Mouse (Mus musculus): ENCODE measurements around the gene Stub1. TPM values are rescaled to one million over a fixed set of nuclear protein-coding genes. Genes with fewer than 3 reads are reported as not detected.

Stub1 gene
- polyA plus RNA-seq (2014; fragmentation: Nextera tagmentation; extraction: Ambion mirVana) = 336 and 357 TPM in 2 replicates

- ATAC-seq (ENCODE audit: low FRiP score) = peak; percentile 54
- H3K9me3 ChIP-seq (ENCODE audit: control insufficient read depth, low read length) = no peaks in the 10 kb centered on the region
- peaks cover 28% of the 10 kb centered on the region for H3K36me3 ChIP-seq (replicated peaks; ENCODE audit: control insufficient read depth, insufficient read depth)
- DNase-seq (ENCODE audit: low spot score) = peak; percentile 84
- H3K9ac ChIP-seq = peak within 1 kb of the TSS; percentile 86
- H3K4me3 ChIP-seq (replicated peaks; ENCODE audit: low read length) = peak within 1 kb of the TSS; percentile 89
- H3K27ac ChIP-seq = peak within 1 kb of the TSS; percentile 98
- under 1% methylated on average over 24 of the region's 24 CpGs for WGBS
- no peaks in the 10 kb centered on the region for H3K27me3 ChIP-seq (ENCODE audit: control insufficient read depth, insufficient read depth, low read length)
- H3K4me1 ChIP-seq (replicated peaks; ENCODE audit: control insufficient read depth, insufficient read depth, low read length) = peaks cover 80% of the 10 kb centered on the region
- peak within 1 kb of the TSS; percentile 96 for H3K4me2 ChIP-seq (replicated peaks)
These were observed at the start of gene Stub1 for GRCm38 (mm10) chr17:25833291-25833663. Stub1 (minus strand) TSS chr17:25833404.

GRCm38 (mm10) chr17:25882306-25882705, 49.1 kb upstream of the Stub1 start:
- no peak overlapping the region for H3K4me3 ChIP-seq (replicated peaks; ENCODE audit: low read length)
- 27% methylated on average over 5 of the region's 5 CpGs for WGBS
- ATAC-seq (ENCODE audit: low FRiP score) (no peak), DNase-seq (ENCODE audit: low spot score) (no peak)
- no peak overlapping the region for H3K27ac ChIP-seq
- no peak overlapping the region for H3K4me2 ChIP-seq (replicated peaks)
- peaks cover 52% of the 10 kb centered on the region for H3K36me3 ChIP-seq (replicated peaks; ENCODE audit: control insufficient read depth, insufficient read depth)
- no peaks in the 10 kb centered on the region for H3K27me3 ChIP-seq (ENCODE audit: control insufficient read depth, insufficient read depth, low read length)
- no peak overlapping the region for H3K9ac ChIP-seq
- H3K4me1 ChIP-seq (replicated peaks; ENCODE audit: control insufficient read depth, insufficient read depth, low read length) = peaks cover 11% of the 10 kb centered on the region
- H3K9me3 ChIP-seq (ENCODE audit: control insufficient read depth, low read length) = no peaks in the 10 kb centered on the region

GRCm38 (mm10) chr17:25881691-25882090, 48.5 kb upstream of the Stub1 start:
- H3K27me3 ChIP-seq (ENCODE audit: control insufficient read depth, insufficient read depth, low read length) = no peaks in the 10 kb centered on the region
- no peak overlapping the region for H3K4me3 ChIP-seq (replicated peaks; ENCODE audit: low read length)
- 10% methylated on average over 4 of the region's 4 CpGs for WGBS
- H3K4me2 ChIP-seq (replicated peaks) = no peak overlapping the region
- no peaks in the 10 kb centered on the region for H3K9me3 ChIP-seq (ENCODE audit: control insufficient read depth, low read length)
- H3K9ac ChIP-seq = no peak overlapping the region
- H3K4me1 ChIP-seq (replicated peaks; ENCODE audit: control insufficient read depth, insufficient read depth, low read length) = peaks cover 16% of the 10 kb centered on the region
- peaks cover 51% of the 10 kb centered on the region for H3K36me3 ChIP-seq (replicated peaks; ENCODE audit: control insufficient read depth, insufficient read depth)
- ATAC-seq (ENCODE audit: low FRiP score) = no peak
- 0 out of 2 replicates have a peak overlapping the region, but pooled peaks have one; percentile 54 for H3K27ac ChIP-seq
- DNase-seq (ENCODE audit: low spot score) = no peak

GRCm38 (mm10) chr17:25880913-25881641, 47.9 kb upstream of the Stub1 start:
- DNase-seq (ENCODE audit: low spot score) (no peak), ATAC-seq (ENCODE audit: low FRiP score) (no peak)
- Histone ChIP-seq H3K27me3 (ENCODE audit: control insufficient read depth, insufficient read depth, low read length) (no peaks in the 10 kb centered on the region), H3K4me1 (replicated peaks; ENCODE audit: control insufficient read depth, insufficient read depth, low read length) (peaks cover 22% of the 10 kb centered on the region), H3K4me2 (replicated peaks) (no peak overlapping the region), H3K27ac (0 out of 2 replicates have a peak overlapping the region, but pooled peaks have one; percentile 54), H3K4me3 (replicated peaks; ENCODE audit: low read length) (no peak overlapping the region), H3K36me3 (replicated peaks; ENCODE audit: control insufficient read depth, insufficient read depth) (peaks cover 51% of the 10 kb centered on the region), H3K9ac (peak overlapping the region; percentile 12), H3K9me3 (ENCODE audit: control insufficient read depth, low read length) (no peaks in the 10 kb centered on the region)
- 7% methylated on average over 5 of the region's 5 CpGs for WGBS

GRCm38 (mm10) chr17:25880196-25880910, 47.1 kb upstream of the Stub1 start, which contains the start of gene Wfikkn1:
Wfikkn1 (minus strand) TSS chr17:25880858.
- ATAC-seq (ENCODE audit: low FRiP score) (no peak), DNase-seq (ENCODE audit: low spot score) (no peak)
- 0 out of 2 replicates have a peak within 1 kb of the TSS, but pooled peaks have one; percentile 54 for H3K27ac ChIP-seq
- peaks cover 51% of the 10 kb centered on the region for H3K36me3 ChIP-seq (replicated peaks; ENCODE audit: control insufficient read depth, insufficient read depth)
- no peak within 1 kb of the TSS for H3K4me2 ChIP-seq (replicated peaks)
- H3K9me3 ChIP-seq (ENCODE audit: control insufficient read depth, low read length) = no peaks in the 10 kb centered on the region
- H3K4me3 ChIP-seq (replicated peaks; ENCODE audit: low read length) = no peak within 1 kb of the TSS
- peaks cover 24% of the 10 kb centered on the region for H3K4me1 ChIP-seq (replicated peaks; ENCODE audit: control insufficient read depth, insufficient read depth, low read length)
- H3K9ac ChIP-seq = peak within 1 kb of the TSS; percentile 12
- WGBS = 16% methylated on average over 5 of the region's 5 CpGs
- no peaks in the 10 kb centered on the region for H3K27me3 ChIP-seq (ENCODE audit: control insufficient read depth, insufficient read depth, low read length)

GRCm38 (mm10) chr17:25879750-25880149, 46.5 kb upstream of the Stub1 start:
- Histone ChIP-seq H3K27ac (no peak overlapping the region), H3K4me2 (replicated peaks) (no peak overlapping the region), H3K9me3 (ENCODE audit: control insufficient read depth, low read length) (no peaks in the 10 kb centered on the region), H3K4me3 (replicated peaks; ENCODE audit: low read length) (no peak overlapping the region), H3K27me3 (ENCODE audit: control insufficient read depth, insufficient read depth, low read length) (no peaks in the 10 kb centered on the region), H3K36me3 (replicated peaks; ENCODE audit: control insufficient read depth, insufficient read depth) (peaks cover 45% of the 10 kb centered on the region), H3K9ac (no peak overlapping the region), H3K4me1 (replicated peaks; ENCODE audit: control insufficient read depth, insufficient read depth, low read length) (peaks cover 24% of the 10 kb centered on the region)
- DNase-seq (ENCODE audit: low spot score) (no peak), ATAC-seq (ENCODE audit: low FRiP score) (no peak)
- 60% methylated on average over 8 of the region's 8 CpGs for WGBS

GRCm38 (mm10) chr17:25879261-25879660, 46.1 kb upstream of the Stub1 start:
- Histone ChIP-seq H3K9me3 (ENCODE audit: control insufficient read depth, low read length) (no peaks in the 10 kb centered on the region), H3K36me3 (replicated peaks; ENCODE audit: control insufficient read depth, insufficient read depth) (peaks cover 40% of the 10 kb centered on the region), H3K4me3 (replicated peaks; ENCODE audit: low read length) (no peak overlapping the region), H3K4me2 (replicated peaks) (no peak overlapping the region), H3K9ac (no peak overlapping the region), H3K27ac (no peak overlapping the region), H3K4me1 (replicated peaks; ENCODE audit: control insufficient read depth, insufficient read depth, low read length) (peaks cover 24% of the 10 kb centered on the region), H3K27me3 (ENCODE audit: control insufficient read depth, insufficient read depth, low read length) (no peaks in the 10 kb centered on the region)
- no peak for DNase-seq (ENCODE audit: low spot score)
- ATAC-seq (ENCODE audit: low FRiP score) = no peak
- WGBS = 47% methylated on average over 4 of the region's 4 CpGs

GRCm38 (mm10) chr17:25878611-25879180, 45.5 kb upstream of the Stub1 start:
- Histone ChIP-seq H3K27me3 (ENCODE audit: control insufficient read depth, insufficient read depth, low read length) (no peaks in the 10 kb centered on the region), H3K27ac (no peak overlapping the region), H3K9ac (no peak overlapping the region), H3K36me3 (replicated peaks; ENCODE audit: control insufficient read depth, insufficient read depth) (peaks cover 35% of the 10 kb centered on the region), H3K4me1 (replicated peaks; ENCODE audit: control insufficient read depth, insufficient read depth, low read length) (peaks cover 29% of the 10 kb centered on the region), H3K4me2 (replicated peaks) (no peak overlapping the region), H3K4me3 (replicated peaks; ENCODE audit: low read length) (no peak overlapping the region), H3K9me3 (ENCODE audit: control insufficient read depth, low read length) (no peaks in the 10 kb centered on the region)
- ATAC-seq (ENCODE audit: low FRiP score) (no peak), DNase-seq (ENCODE audit: low spot score) (no peak)
- WGBS = 89% methylated on average over 19 of the region's 19 CpGs
